Mouse (Mus musculus) liver, adult 10 weeks (tissue): ENCODE data around the gene Slc35c1. TPM values are rescaled to one million over a fixed set of nuclear protein-coding genes. Genes with fewer than 3 reads are reported as not detected.

Experiments used
- polyA plus RNA-seq: library from polyadenylated mRNA; stranded (reverse); fragments of 350-450 nt; fragmentation: Illumina TruSeq; extraction: RNeasy Lipid Tissue Mini Kit (QIAGEN cat#74804); gene quantifications from one replicate; pipeline ENCODE4 v1.2.3, GENCODE M21; 2014; ENCODE audit warnings: low read depth, low replicate concordance

The Slc35c1 gene
- 2.9 TPM for polyA plus RNA-seq

DNA sequence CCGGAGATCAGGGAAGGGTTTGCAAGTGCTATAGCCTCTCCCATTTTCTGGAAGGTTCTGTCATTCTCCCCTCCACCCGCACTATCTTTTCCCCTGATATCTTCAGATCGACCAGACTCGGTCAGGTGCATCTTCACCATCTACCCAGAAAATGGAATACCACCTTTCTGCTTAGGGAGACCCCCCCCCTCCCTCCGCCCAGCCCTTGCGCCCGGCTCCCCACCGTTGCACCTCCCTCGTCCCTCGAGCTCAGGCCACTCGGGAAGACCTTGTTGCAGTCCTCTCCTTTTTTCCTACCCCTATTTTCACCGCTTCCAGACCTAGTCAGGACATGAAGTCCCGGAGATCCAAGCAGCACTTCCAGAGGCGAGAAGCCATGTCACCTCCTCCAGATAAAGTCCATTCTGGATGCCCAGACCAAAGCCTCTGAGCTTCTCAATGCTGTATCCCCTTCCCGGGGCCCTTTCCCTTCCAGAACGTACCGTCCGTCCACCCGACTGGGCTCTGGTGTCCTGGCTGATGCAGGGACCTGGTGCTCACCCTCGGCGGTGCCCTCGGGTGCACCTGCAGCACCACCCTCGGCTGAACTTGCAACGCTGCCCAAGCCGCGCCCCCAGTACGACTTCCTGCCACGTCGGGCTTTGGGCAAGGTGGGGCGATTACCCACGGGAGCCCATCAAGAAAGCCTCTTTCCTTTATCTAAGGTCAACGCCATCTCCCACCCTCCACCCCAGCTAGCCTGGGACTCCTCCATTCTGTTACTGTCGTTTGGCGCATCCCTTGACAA, at the start of gene Slc35c1:
Slc35c1 (minus strand) TSS at position 618 of the 787 bp plus-strand sequence.

GRCm38 (mm10) chr2:92433578-92434374, 26.6 kb downstream of the Slc35c1 start, which contains the start of gene Cry2:
Cry2 (minus strand) TSS chr2:92434043.

Other genes with a start within 250 kb of the Slc35c1 start
- gene Pex16, start 85.9 kb downstream of the Slc35c1 start, polyA plus RNA-seq = 5.4 TPM
- gene Large2, start 85.7 kb downstream of the Slc35c1 start, polyA plus RNA-seq = not detected
- 0.64 TPM for gene 1700029I15Rik, start 78.0 kb downstream of the Slc35c1 start, polyA plus RNA-seq
- gene Mapk8ip1, start 59.3 kb downstream of the Slc35c1 start, polyA plus RNA-seq = 0.13 TPM
- 7.0 TPM for gene Cry2, start 26.5 kb downstream of the Slc35c1 start, polyA plus RNA-seq
- not detected for gene Chst1, start 139.2 kb upstream of the Slc35c1 start, polyA plus RNA-seq